Mouse (Mus musculus) lung, embryonic 15.5 days (tissue): ENCODE results near the gene Wls. TPM values are rescaled to one million over a fixed set of nuclear protein-coding genes. Genes with fewer than 3 reads are reported as not detected.

ENCODE experiments used
- ATAC-seq: fragments of 200-750 bp; cut with Nextera tagmentation; 2 replicates; pipeline ENCODE4 v1.8.0; 2017; ENCODE audit warnings: moderate number of reproducible peaks, borderline replicate concordance; ENCODE audit not compliant: low FRiP score, low TSS enrichment; ENCODE audit errors: extremely low read depth
- H3K27ac ChIP-seq: fragments of 300-500 bp; sonication (generic); 2 replicates; pipeline ENCODE4 v1.5.1; 2015; ENCODE audit warnings: moderate library complexity, mild to moderate bottlenecking, inconsistent platforms
- H3K27me3 ChIP-seq: fragments of 300-500 bp; sonication (generic); 2 replicates; pipeline ENCODE4 v1.6.1; 2015; ENCODE audit warnings: inconsistent platforms
- H3K36me3 ChIP-seq: fragments of 300-500 bp; sonication (generic); 2 replicates; pipeline ENCODE4 v1.6.1; 2015; ENCODE audit warnings: inconsistent platforms
- H3K4me1 ChIP-seq: fragments of 300-500 bp; sonication (generic); 2 replicates; pipeline ENCODE4 v1.6.1; 2015; ENCODE audit warnings: inconsistent platforms
- H3K4me2 ChIP-seq: fragments of 300-500 bp; sonication (generic); 2 replicates; pipeline ENCODE4 v1.6.1; 2015; ENCODE audit warnings: inconsistent platforms, mild to moderate bottlenecking, moderate library complexity
- H3K4me3 ChIP-seq: fragments of 300-500 bp; sonication (generic); 2 replicates; pipeline ENCODE4 v1.5.1; 2015; ENCODE audit warnings: mild to moderate bottlenecking, inconsistent platforms
- H3K9ac ChIP-seq: fragments of 300-500 bp; sonication (generic); 2 replicates; pipeline ENCODE4 v1.6.1; 2015; ENCODE audit warnings: inconsistent platforms
- H3K9me3 ChIP-seq: fragments of 300-500 bp; sonication (generic); 2 replicates; pipeline ENCODE4 v1.6.1; 2016; ENCODE audit warnings: inconsistent platforms
- WGBS: fragments of 180-500 bp; shearing (Covaris S2); methylation state at CpG from one replicate; pipeline ENCODE4 v1.1.7; 2015; 5-methylcytosine and 5-hydroxymethylcytosine counted together
- polyA plus RNA-seq: library from polyadenylated mRNA; unstranded; fragments of >200 nt; fragmentation: Nextera tagmentation; extraction: Ambion mirVana; gene quantifications from 2 replicates; pipeline ENCODE4 v1.2.1, GENCODE M21; 2015

The Wls gene
- polyA plus RNA-seq, 1 experiment from 2014 or later = 170 TPM

DNA sequence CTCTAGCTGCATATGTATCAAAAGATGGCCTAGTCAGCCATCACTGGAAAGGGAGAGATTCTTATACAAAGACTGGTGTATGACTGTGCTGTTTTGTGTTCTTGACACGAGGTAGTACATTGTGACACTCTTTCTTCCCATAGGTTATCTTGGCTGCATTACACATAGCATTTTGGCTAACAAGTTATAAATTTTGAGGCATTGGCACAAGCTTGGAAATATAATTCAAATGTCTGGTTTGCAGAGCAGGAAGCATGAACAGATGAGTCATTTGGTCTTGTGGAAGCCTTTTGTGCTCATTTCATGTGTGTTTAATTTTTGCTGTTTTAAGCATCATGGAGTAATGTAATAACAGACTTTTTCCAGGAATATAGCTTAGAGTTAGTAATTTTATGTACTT lies 26.2 kb downstream of the Wls start:
- H3K27ac ChIP-seq = no peak overlapping the region
- no peaks in the 10 kb centered on the region for H3K9me3 ChIP-seq
- H3K27me3 ChIP-seq = no peaks in the 10 kb centered on the region
- no peak overlapping the region for H3K9ac ChIP-seq
- no peak for ATAC-seq
- 61% methylated on average over 1 of the region's 1 CpGs for WGBS
- H3K4me2 ChIP-seq = no peak overlapping the region
- H3K36me3 ChIP-seq = no peaks in the 10 kb centered on the region
- no peaks in the 10 kb centered on the region for H3K4me1 ChIP-seq
- H3K4me3 ChIP-seq = no peak overlapping the region

DNA sequence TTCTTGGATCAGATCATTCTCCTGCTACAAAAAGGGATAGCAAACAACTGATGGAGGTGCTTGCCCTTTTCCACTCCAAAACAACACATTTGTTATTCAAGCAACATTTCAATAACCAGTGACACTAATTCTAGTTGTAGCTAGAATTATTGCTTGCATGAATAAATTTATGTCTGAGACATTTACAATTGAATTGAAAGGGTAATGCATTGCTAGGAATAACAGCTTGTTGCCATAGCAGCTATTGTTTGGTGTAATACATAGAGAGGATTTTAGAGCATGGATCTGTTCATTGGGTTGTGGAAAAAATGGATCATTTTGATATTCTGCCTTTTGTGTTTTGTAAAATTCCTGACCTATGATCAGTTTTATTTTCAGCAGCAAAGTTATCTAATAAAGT lies 39.5 kb downstream of the Wls start:
- no peaks in the 10 kb centered on the region for H3K36me3 ChIP-seq
- H3K27me3 ChIP-seq = no peaks in the 10 kb centered on the region
- H3K9me3 ChIP-seq = no peaks in the 10 kb centered on the region
- H3K4me1 ChIP-seq = no peaks in the 10 kb centered on the region
- no peak overlapping the region for H3K4me2 ChIP-seq
- no peak overlapping the region for H3K4me3 ChIP-seq
- no peak overlapping the region for H3K27ac ChIP-seq
- ATAC-seq = no peak
- no peak overlapping the region for H3K9ac ChIP-seq

DNA sequence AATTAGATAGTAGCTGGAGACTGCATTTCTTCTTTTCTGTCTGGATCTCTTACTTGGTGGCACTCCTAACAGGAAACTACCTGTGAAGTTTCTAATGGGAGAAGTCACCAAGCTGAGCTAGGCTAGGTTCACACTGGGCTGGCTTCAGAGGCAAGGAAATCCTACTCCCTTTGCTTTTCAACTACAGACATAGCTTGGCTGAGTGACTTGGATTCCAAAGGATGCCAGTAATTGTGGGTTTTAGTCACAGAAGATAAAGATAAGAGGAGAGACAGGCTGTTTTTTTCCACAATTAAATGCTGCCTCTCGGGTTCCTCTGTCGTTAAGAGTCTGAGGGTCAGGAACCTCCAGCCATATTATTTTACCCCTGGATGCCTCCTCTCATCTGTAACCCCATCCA lies 43.9 kb downstream of the Wls start:
- no peak overlapping the region for H3K9ac ChIP-seq
- no peaks in the 10 kb centered on the region for H3K9me3 ChIP-seq
- H3K27ac ChIP-seq = no peak overlapping the region
- no peak overlapping the region for H3K4me3 ChIP-seq
- no peak overlapping the region for H3K4me2 ChIP-seq
- ATAC-seq = no peak
- H3K4me1 ChIP-seq = peaks cover 17% of the 10 kb centered on the region
- no peaks in the 10 kb centered on the region for H3K27me3 ChIP-seq
- no peaks in the 10 kb centered on the region for H3K36me3 ChIP-seq
- 25% methylated on average over 2 of the region's 2 CpGs for WGBS

DNA sequence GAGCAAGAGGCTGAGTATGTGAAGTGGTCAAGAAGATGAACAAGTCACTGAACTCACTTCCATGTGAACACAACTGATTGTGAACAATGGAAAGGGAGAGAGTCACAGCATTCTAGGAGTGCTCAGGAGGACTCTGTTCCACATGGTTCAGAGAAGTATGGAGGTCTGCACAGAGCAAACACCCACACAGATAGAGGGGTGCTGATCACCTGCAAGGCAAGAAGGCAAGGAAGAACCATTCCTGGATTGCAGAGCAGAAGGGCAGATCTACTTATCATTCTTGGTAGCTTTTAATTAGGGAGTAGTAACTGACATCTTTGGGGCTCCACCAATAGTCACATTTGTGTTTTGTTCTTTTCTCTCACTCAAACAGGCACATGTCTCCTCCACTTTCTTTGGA lies 45.3 kb downstream of the Wls start:
- H3K4me2 ChIP-seq = no peak overlapping the region
- H3K9me3 ChIP-seq = no peaks in the 10 kb centered on the region
- peak overlapping the region; percentile 54 for H3K27ac ChIP-seq
- no peak overlapping the region for H3K9ac ChIP-seq
- peak; percentile 33; the same call in 1 of the 2 replicates for ATAC-seq
- H3K4me3 ChIP-seq = no peak overlapping the region
- H3K4me1 ChIP-seq = peaks cover 17% of the 10 kb centered on the region
- no peaks in the 10 kb centered on the region for H3K36me3 ChIP-seq
- no peaks in the 10 kb centered on the region for H3K27me3 ChIP-seq

DNA sequence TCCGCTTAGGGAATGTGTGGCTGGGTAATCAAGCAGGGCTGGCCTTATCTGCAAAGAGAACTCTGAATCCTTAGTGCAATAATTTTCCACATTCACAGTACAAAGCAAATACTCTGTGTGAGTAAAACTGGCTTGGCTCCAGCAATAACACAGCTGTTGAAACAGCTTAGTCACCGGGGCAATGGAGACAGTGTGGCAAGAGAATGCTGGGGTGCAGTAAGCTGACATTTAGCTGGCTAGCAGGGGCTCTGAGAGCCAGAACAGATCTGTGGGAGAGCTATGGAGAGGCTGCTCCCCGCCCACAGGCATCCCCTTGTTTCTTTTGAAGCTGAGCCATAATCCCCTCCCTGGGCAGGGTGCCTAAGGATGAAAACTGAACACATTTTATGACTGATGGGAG lies 45.8 kb downstream of the Wls start:
- Histone ChIP-seq H3K27ac (peak overlapping the region; percentile 54), H3K4me3 (no peak overlapping the region), H3K27me3 (no peaks in the 10 kb centered on the region), H3K4me1 (peaks cover 17% of the 10 kb centered on the region), H3K36me3 (no peaks in the 10 kb centered on the region), H3K9ac (no peak overlapping the region), H3K9me3 (no peaks in the 10 kb centered on the region), H3K4me2 (no peak overlapping the region)
- peak; percentile 93 for ATAC-seq
- 9% methylated on average over 3 of the region's 3 CpGs for WGBS

DNA sequence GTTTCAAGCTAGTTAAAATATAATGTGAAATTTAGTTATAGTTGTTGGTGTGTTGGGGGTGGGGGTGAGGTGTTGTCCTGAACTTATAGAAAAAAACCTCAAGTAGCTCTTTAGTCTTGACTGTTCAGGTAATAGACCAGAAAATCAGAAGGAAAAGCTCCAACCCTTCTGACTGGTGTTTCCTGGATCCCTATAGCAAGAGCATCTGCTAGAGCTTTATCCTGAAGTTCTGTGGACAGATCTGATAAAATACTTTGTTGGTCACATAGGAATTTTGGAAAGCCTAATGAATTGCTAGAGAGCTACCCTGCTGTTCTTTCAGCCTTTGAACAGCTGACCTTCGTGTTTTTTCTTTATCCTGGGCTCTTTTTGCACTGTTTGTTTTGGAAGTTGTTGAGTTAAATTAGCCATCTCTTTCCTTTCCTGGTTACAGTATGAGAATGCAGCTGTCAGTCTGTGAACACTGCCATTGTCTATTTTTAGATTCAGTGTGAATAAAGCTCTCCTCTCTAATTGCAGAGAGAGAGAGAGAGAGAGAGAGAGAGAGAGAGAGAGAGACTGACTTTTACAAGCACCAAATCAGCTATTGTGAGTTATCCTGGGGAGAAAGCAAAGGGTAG lies 46.4 kb downstream of the Wls start:
- WGBS = 7% methylated on average over 1 of the region's 1 CpGs
- H3K4me2 ChIP-seq = no peak overlapping the region
- H3K27me3 ChIP-seq = no peaks in the 10 kb centered on the region
- H3K9me3 ChIP-seq = no peaks in the 10 kb centered on the region
- peaks cover 17% of the 10 kb centered on the region for H3K4me1 ChIP-seq
- no peak for ATAC-seq
- H3K4me3 ChIP-seq = no peak overlapping the region
- H3K9ac ChIP-seq = no peak overlapping the region
- H3K27ac ChIP-seq = peak overlapping the region; percentile 54
- H3K36me3 ChIP-seq = no peaks in the 10 kb centered on the region

DNA sequence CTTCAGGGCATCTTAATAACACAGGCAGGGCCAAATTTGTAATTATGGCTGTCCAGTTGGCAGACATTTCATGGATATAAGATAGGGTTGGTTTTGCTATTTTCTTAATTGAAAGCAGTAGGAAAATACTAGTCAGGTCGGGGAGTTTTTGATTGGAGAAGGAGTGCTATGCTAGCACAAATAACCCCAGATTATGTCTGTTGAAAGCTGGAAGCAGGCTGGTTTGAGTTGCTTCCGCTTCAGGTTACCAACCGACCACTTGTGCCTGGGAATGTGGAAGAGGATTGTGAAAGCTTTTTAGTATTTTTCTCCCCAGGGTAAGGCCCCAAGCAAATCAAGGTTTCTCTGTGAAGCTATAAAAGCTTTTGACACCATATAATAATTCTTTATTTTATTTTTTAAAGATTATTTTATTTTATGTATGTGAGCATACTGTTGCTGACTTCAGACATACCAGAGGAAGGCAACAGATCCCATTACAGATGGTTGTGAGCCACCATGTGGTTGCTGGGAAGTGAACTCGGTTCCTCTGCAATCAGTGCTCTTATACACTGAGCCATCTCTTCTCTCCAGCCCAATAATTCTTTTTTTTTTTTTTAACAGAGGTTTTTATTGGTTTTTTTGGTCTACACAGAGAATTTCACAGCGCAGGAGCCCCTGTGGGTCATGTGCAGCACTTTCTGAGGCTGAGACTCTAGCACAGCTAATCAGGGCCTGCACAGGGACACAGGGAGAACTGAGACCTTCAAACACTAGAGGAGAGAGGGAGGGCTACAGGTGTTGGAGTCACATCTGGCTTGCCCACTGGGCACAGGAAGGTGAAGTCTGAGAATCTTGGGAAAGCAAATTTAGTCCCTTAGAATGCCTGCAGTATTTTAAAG lies 50.9 kb downstream of the Wls start:
- 78% methylated on average over 5 of the region's 5 CpGs for WGBS
- Histone ChIP-seq H3K36me3 (no peaks in the 10 kb centered on the region), H3K9ac (no peak overlapping the region), H3K27me3 (no peaks in the 10 kb centered on the region), H3K4me3 (no peak overlapping the region), H3K27ac (no peak overlapping the region), H3K4me2 (no peak overlapping the region), H3K4me1 (peaks cover 8% of the 10 kb centered on the region), H3K9me3 (no peaks in the 10 kb centered on the region)
- no peak for ATAC-seq

DNA sequence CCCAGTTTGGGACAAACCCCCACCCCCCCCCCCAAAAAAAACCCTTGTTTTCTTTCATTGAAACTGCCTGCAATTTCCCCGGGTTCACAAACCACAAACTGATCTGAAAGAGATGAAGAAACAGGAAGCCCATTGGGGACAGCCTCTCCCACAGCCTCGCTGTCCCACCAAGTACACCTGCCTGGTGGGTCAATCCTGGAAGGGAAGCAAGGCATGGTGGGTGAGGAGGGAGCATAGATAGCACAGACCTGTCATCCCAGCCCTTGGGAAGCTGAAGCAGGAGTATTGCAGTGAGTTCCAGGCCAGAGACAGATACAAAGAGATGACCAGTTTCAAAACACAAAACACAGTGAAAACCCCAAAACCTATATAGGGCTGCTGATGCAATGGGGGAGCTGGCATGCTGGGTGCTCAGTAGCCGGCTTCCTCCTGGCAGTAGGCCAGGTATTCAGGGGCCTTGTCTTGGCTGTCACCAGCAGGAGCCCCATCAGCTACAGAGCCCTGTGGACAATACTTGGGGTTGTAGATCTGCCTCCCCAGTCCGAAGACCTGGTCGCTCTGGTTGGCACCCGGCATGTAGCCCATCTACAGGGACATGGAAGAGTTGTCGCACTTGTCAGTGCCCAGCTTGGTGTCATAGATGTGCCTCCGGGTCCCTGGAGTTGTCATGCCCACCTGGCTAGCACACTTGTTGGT lies 51.7 kb downstream of the Wls start:
- Histone ChIP-seq H3K9me3 (no peaks in the 10 kb centered on the region), H3K27me3 (no peaks in the 10 kb centered on the region), H3K4me3 (no peak overlapping the region), H3K4me1 (peaks cover under 1% of the 10 kb centered on the region; the same call in 1 of the 2 replicates), H3K9ac (no peak overlapping the region), H3K4me2 (no peak overlapping the region), H3K36me3 (no peaks in the 10 kb centered on the region), H3K27ac (no peak overlapping the region)
- no peak; the same call in 1 of the 2 replicates for ATAC-seq
- WGBS = 91% methylated on average over 8 of the region's 8 CpGs

DNA sequence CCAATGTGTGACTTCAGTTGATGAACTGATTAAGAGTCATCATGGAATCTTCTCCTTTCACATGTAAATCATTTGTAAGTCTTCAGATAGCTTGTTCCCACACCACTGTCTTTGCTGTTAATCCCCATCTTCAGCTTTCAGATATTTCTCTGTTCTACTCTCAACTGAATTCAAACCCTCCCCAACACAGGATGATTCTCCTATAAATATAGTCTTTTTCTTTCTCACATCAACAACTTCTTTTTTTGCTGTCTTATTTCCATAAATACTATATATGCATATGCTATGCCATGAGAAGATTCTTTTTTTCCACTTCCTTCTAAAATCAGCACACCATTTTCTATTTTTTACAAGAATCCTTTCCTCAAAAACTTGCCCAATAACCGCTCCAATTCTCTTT lies 67.9 kb downstream of the Wls start:
- Histone ChIP-seq H3K27ac (no peak overlapping the region), H3K9me3 (no peaks in the 10 kb centered on the region), H3K4me2 (no peak overlapping the region), H3K36me3 (peaks cover 16% of the 10 kb centered on the region), H3K9ac (no peak overlapping the region), H3K4me1 (no peaks in the 10 kb centered on the region), H3K27me3 (no peaks in the 10 kb centered on the region), H3K4me3 (no peak overlapping the region)
- ATAC-seq = no peak
- WGBS = 91% methylated on average over 1 of the region's 1 CpGs

DNA sequence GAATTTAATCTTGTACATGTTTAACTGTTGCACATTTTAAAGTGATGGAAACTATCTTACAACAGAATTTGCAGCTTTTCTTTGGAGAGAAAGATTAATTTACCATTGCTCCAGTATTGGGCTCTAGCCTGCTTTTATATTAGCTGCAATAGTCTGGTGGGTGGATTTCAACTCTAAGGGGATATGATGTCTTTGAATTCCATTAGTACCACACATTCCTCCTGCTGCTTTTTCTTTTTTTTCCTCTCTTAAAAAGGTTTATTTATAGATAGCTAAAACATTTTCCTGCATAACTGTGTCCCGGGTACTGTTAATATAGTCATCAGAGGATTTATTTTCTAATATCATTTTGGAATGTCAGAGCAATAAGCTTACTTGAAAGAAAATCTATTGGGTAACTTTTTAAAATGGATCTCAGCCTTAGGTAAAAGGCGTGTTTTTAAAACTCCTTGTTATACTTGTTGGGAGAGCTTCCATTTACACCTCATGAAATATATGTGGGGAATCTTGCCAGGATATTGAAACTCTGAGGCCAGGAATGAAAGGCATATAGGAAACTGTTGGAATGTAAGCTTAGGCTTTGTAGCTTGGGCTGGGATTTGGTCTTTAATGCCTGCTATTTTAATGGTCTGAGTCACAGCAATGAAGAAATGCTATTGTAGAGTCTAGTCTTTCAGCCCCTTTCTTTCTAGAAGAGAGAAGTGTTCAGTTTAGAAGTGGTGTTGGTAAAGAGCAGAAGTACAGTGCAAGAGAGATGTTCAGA lies 78.0 kb downstream of the Wls start:
- Histone ChIP-seq H3K4me2 (no peak overlapping the region), H3K4me1 (no peaks in the 10 kb centered on the region), H3K4me3 (no peak overlapping the region), H3K27me3 (no peaks in the 10 kb centered on the region), H3K9me3 (no peaks in the 10 kb centered on the region), H3K27ac (no peak overlapping the region), H3K36me3 (peaks cover 22% of the 10 kb centered on the region), H3K9ac (no peak overlapping the region)
- WGBS = 69% methylated on average over 2 of the region's 2 CpGs
- no peak for ATAC-seq
